Mouse (Mus musculus) lung, embryonic 16.5 days (tissue): ENCODE measurements around the gene Kcnv2. TPM values are rescaled to one million over a fixed set of nuclear protein-coding genes. Genes with fewer than 3 reads are reported as not detected.

Source experiments
- ATAC-seq: fragments of 200-750 bp; cut with Nextera tagmentation; 2 replicates; pipeline ENCODE4 v1.8.0; 2017; ENCODE audit warnings: low read depth, mild to moderate bottlenecking, moderate library complexity
- H3K27ac ChIP-seq: fragments of 300-500 bp; sonication (generic); 2 replicates; pipeline ENCODE4 v1.5.1; 2014; ENCODE audit warnings: mild to moderate bottlenecking, control low read depth, low read length
- H3K27me3 ChIP-seq: fragments of 300-500 bp; sonication (generic); 2 replicates; pipeline ENCODE4 v1.6.1; 2014; ENCODE audit warnings: low read depth, low read length, mixed read lengths; ENCODE audit not compliant: control insufficient read depth, insufficient read depth
- H3K36me3 ChIP-seq: fragments of 300-500 bp; sonication (generic); 2 replicates; pipeline ENCODE4 v1.6.1; 2014; ENCODE audit warnings: low read length; ENCODE audit not compliant: control insufficient read depth, insufficient read depth
- H3K4me1 ChIP-seq: fragments of 300-500 bp; sonication (generic); replicated peaks from 2 replicates; pipeline ENCODE4 v1.6.1; 2014; ENCODE audit warnings: low read length, mixed read lengths; ENCODE audit not compliant: control insufficient read depth, insufficient read depth
- H3K4me2 ChIP-seq: fragments of 300-500 bp; sonication (generic); 2 replicates; pipeline ENCODE4 v1.6.1; 2014; ENCODE audit warnings: low read depth, low read length, control low read depth
- H3K4me3 ChIP-seq: fragments of 300-500 bp; sonication (generic); 2 replicates; pipeline ENCODE4 v1.5.1; 2014; ENCODE audit warnings: mild to moderate bottlenecking, low read length, control low read depth
- H3K9ac ChIP-seq: fragments of 300-500 bp; sonication (generic); 2 replicates; pipeline ENCODE4 v1.6.1; 2014; ENCODE audit warnings: low read length, control low read depth
- H3K9me3 ChIP-seq: fragments of 300-500 bp; sonication (generic); 2 replicates; pipeline ENCODE4 v1.6.1; 2016; ENCODE audit warnings: low read length; ENCODE audit not compliant: control insufficient read depth
- WGBS: fragments of 180-500 bp; shearing (Covaris S2); extraction: QIAGEN DNeasy Blood & Tissue Kit; methylation state at CpG from one replicate; pipeline ENCODE4 v1.1.7; 2014; 5-methylcytosine and 5-hydroxymethylcytosine counted together
- polyA plus RNA-seq: library from polyadenylated mRNA; unstranded; fragments of >200 nt; fragmentation: Nextera tagmentation; extraction: Ambion mirVana; gene quantifications from 2 replicates; pipeline ENCODE4 v1.2.1, GENCODE M21; 2015

Kcnv2 gene
- polyA plus RNA-seq, 1 experiment from 2014 or later: 0.08 TPM

DNA sequence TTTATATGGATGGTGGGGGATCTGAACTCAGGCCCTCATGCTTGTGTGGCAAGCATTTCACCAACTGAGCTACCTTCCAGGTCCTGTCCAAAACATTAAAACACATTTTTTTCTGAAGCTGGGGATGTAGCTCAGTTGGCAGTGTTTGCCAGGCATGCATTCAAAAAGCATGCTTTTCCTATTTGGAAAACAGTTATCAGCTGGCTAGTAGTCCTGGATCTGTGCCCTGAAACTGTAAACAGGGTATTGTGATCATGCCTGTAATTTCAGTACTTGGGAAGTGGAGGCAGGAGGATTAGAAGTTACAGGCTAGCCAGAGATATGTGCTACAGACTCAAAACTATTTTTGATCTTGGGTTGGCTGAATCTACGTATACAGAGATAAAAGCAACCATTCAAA lies 59.7 kb downstream of the Kcnv2 start:
- H3K4me2 ChIP-seq: no peak overlapping the region
- WGBS: 76% methylated on average over 1 of the region's 1 CpGs

DNA sequence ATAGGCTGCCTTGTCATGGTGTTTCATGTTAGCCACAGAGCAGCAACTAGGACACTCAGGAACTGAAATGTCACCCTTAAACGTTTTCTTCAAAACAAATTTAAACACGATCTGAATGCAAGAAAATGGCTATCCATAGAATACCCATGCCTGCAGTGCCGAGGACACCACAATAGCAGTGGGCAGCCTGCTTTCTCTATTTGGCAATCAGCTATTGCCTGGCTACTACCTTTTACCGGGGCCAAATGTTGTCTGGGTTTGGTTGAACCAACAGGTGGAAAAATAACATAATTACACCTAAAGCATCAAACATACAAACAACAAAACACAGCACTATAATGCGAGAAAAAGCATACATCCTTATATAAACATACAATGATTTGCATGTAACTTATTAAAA lies 60.9 kb downstream of the Kcnv2 start:
- WGBS: 90% methylated on average over 5 of the region's 5 CpGs
- Histone ChIP-seq H3K27me3 (no peaks in the 10 kb centered on the region), H3K9ac (no peak overlapping the region)

More for the DNA sequence above, 59.7 kb downstream of the Kcnv2 start:
- no peaks in the 10 kb centered on the region for H3K9me3 ChIP-seq
- peaks cover 11% of the 10 kb centered on the region for H3K36me3 ChIP-seq
- H3K4me1 ChIP-seq: no peaks in the 10 kb centered on the region; the same call in 1 of the 2 replicates
- no peak overlapping the region for H3K27ac ChIP-seq
- no peak for ATAC-seq
- H3K27me3 ChIP-seq: no peaks in the 10 kb centered on the region
- H3K9ac ChIP-seq: no peak overlapping the region
- H3K4me3 ChIP-seq: no peak overlapping the region

DNA sequence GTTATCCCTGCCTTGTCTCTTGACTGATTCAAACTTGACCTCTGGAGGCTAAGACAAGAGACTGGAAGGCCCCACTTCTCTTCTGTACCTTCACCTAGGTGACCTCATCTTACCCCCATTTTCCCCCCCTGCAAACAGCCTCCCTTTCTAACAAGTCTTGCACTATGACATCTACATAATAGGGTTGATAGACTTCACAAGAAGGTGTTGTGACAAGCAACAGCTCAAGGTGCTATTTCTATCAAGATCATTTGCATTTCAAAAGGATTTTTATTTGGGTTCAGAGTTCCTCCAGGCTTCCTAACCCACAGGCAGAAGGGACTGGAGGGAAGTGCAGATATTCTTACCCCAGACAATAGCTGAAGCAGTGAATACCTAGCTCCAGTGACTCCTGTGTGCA lies 62.9 kb downstream of the Kcnv2 start:
- H3K9ac ChIP-seq: no peak overlapping the region
- H3K36me3 ChIP-seq: peaks cover 19% of the 10 kb centered on the region

More for the DNA sequence above, 60.9 kb downstream of the Kcnv2 start:
- no peak overlapping the region for H3K4me2 ChIP-seq
- ATAC-seq: no peak
- no peaks in the 10 kb centered on the region; the same call in 1 of the 2 replicates for H3K4me1 ChIP-seq
- no peak overlapping the region for H3K27ac ChIP-seq
- no peaks in the 10 kb centered on the region for H3K9me3 ChIP-seq
- no peak overlapping the region for H3K4me3 ChIP-seq
- H3K36me3 ChIP-seq: peaks cover 17% of the 10 kb centered on the region

More for the DNA sequence above, 62.9 kb downstream of the Kcnv2 start:
- ATAC-seq: no peak
- H3K27me3 ChIP-seq: no peaks in the 10 kb centered on the region
- H3K9me3 ChIP-seq: no peaks in the 10 kb centered on the region
- no peaks in the 10 kb centered on the region; the same call in 1 of the 2 replicates for H3K4me1 ChIP-seq
- no peak overlapping the region for H3K4me2 ChIP-seq
- H3K4me3 ChIP-seq: no peak overlapping the region
- H3K27ac ChIP-seq: no peak overlapping the region

Other genes with a start within 250 kb of the Kcnv2 start
- 36.4 and 37.8 TPM in 2 replicates for gene Vldlr, start 106.1 kb upstream of the Kcnv2 start, polyA plus RNA-seq
- 66.5 and 67.0 TPM in 2 replicates for gene Pum3, start 107.2 kb downstream of the Kcnv2 start, polyA plus RNA-seq